Mouse (Mus musculus) midbrain, embryonic 15.5 days (tissue): ENCODE results near the gene Micu1. TPM values are rescaled to one million over a fixed set of nuclear protein-coding genes. Genes with fewer than 3 reads are reported as not detected.

Experiments used
- ATAC-seq: fragments of 200-750 bp; cut with Nextera tagmentation; replicated peaks from 2 replicates; pipeline ENCODE4 v1.8.0; 2017; ENCODE audit warnings: moderate TSS enrichment
- H3K27ac ChIP-seq: fragments of 300-500 bp; sonication (generic); 2 replicates; pipeline ENCODE4 v1.5.1; 2015; ENCODE audit warnings: mild to moderate bottlenecking, inconsistent platforms
- H3K27me3 ChIP-seq: fragments of 300-500 bp; sonication (generic); replicated peaks from 2 replicates; pipeline ENCODE4 v1.6.1; 2015; ENCODE audit warnings: inconsistent platforms
- H3K36me3 ChIP-seq: fragments of 300-500 bp; sonication (generic); replicated peaks from 2 replicates; pipeline ENCODE4 v1.6.1; 2015; ENCODE audit warnings: inconsistent platforms
- H3K4me1 ChIP-seq: fragments of 300-500 bp; sonication (generic); 2 replicates; pipeline ENCODE4 v1.6.1; 2015; ENCODE audit warnings: inconsistent platforms
- H3K4me2 ChIP-seq: fragments of 300-500 bp; sonication (generic); 2 replicates; pipeline ENCODE4 v1.6.1; 2015; ENCODE audit warnings: inconsistent platforms, mild to moderate bottlenecking, moderate library complexity
- H3K4me3 ChIP-seq: fragments of 300-500 bp; sonication (generic); 2 replicates; pipeline ENCODE4 v1.5.1; 2015; ENCODE audit warnings: mild to moderate bottlenecking, inconsistent platforms
- H3K9ac ChIP-seq: fragments of 300-500 bp; sonication (generic); 2 replicates; pipeline ENCODE4 v1.6.1; 2015; ENCODE audit warnings: mild to moderate bottlenecking, inconsistent platforms
- H3K9me3 ChIP-seq: fragments of 300-500 bp; sonication (generic); 2 replicates; pipeline ENCODE4 v1.6.1; 2016; ENCODE audit warnings: inconsistent platforms
- WGBS: fragments of 180-500 bp; shearing (Covaris S2); methylation state at CpG from one replicate; pipeline ENCODE4 v1.1.7; 2015; ENCODE audit warnings: mixed read lengths; 5-methylcytosine and 5-hydroxymethylcytosine counted together
- polyA plus RNA-seq: library from polyadenylated mRNA; unstranded; fragments of >200 nt; fragmentation: Nextera tagmentation; extraction: Ambion mirVana; gene quantifications from 2 replicates; pipeline ENCODE4 v1.2.1, GENCODE M21; 2015

Gene Micu1
- polyA plus RNA-seq, 1 experiment from 2014 or later = 76.3 TPM

GRCm38 (mm10) chr10:59784731-59785685, 82.7 kb downstream of the Micu1 start:
- H3K4me1 ChIP-seq = peaks cover 9% of the 10 kb centered on the region; the same call in 1 of the 2 replicates
- no peak for ATAC-seq
- H3K4me2 ChIP-seq = no peak overlapping the region
- no peaks in the 10 kb centered on the region for H3K27me3 ChIP-seq
- no peak overlapping the region for H3K9ac ChIP-seq
- 80% methylated on average over 18 of the region's 18 CpGs for WGBS
- no peak overlapping the region for H3K4me3 ChIP-seq
- no peaks in the 10 kb centered on the region for H3K9me3 ChIP-seq
- no peaks in the 10 kb centered on the region for H3K36me3 ChIP-seq
- no peak overlapping the region for H3K27ac ChIP-seq

GRCm38 (mm10) chr10:59786289-59786688, 84.0 kb downstream of the Micu1 start:
- Histone ChIP-seq H3K9ac (no peak overlapping the region), H3K9me3 (no peaks in the 10 kb centered on the region), H3K36me3 (0 out of 2 replicates have a peak, but pooled peaks cover 2% of the 10 kb centered on the region), H3K4me1 (0 out of 2 replicates have a peak, but pooled peaks cover 4% of the 10 kb centered on the region), H3K27ac (no peak overlapping the region), H3K4me2 (no peak overlapping the region), H3K4me3 (no peak overlapping the region), H3K27me3 (no peaks in the 10 kb centered on the region)
- no peak for ATAC-seq
- 34% methylated on average over 5 of the region's 5 CpGs for WGBS

- Histone ChIP-seq H3K4me1 (0 out of 2 replicates have a peak, but pooled peaks cover 4% of the 10 kb centered on the region), H3K27ac (no peak overlapping the region), H3K27me3 (no peaks in the 10 kb centered on the region), H3K9me3 (no peaks in the 10 kb centered on the region), H3K36me3 (0 out of 2 replicates have a peak, but pooled peaks cover 2% of the 10 kb centered on the region), H3K4me3 (no peak overlapping the region), H3K9ac (no peak overlapping the region), H3K4me2 (no peak overlapping the region)
- WGBS = 79% methylated on average over 11 of the region's 11 CpGs
- ATAC-seq = no peak
These were observed 85.0 kb downstream of the Micu1 start for GRCm38 (mm10) chr10:59787140-59787800.

- Histone ChIP-seq H3K4me1 (0 out of 2 replicates have a peak, but pooled peaks cover 4% of the 10 kb centered on the region), H3K27me3 (no peaks in the 10 kb centered on the region), H3K27ac (no peak overlapping the region), H3K9me3 (no peaks in the 10 kb centered on the region), H3K4me2 (no peak overlapping the region), H3K4me3 (no peak overlapping the region), H3K9ac (no peak overlapping the region), H3K36me3 (0 out of 2 replicates have a peak, but pooled peaks cover 2% of the 10 kb centered on the region)
- 79% methylated on average over 8 of the region's 8 CpGs for WGBS
- no peak for ATAC-seq
These were observed 85.6 kb downstream of the Micu1 start for GRCm38 (mm10) chr10:59787870-59788269.

GRCm38 (mm10) chr10:59790291-59790929, 88.1 kb downstream of the Micu1 start:
- no peak for ATAC-seq
- Histone ChIP-seq H3K27me3 (no peaks in the 10 kb centered on the region), H3K27ac (no peak overlapping the region), H3K36me3 (0 out of 2 replicates have a peak, but pooled peaks cover 2% of the 10 kb centered on the region), H3K4me3 (no peak overlapping the region), H3K4me1 (0 out of 2 replicates have a peak, but pooled peaks cover 4% of the 10 kb centered on the region), H3K4me2 (no peak overlapping the region), H3K9me3 (no peaks in the 10 kb centered on the region), H3K9ac (no peak overlapping the region)
- 79% methylated on average over 11 of the region's 11 CpGs for WGBS

GRCm38 (mm10) chr10:59791896-59792295, 89.6 kb downstream of the Micu1 start:
- Histone ChIP-seq H3K9ac (no peak overlapping the region), H3K4me1 (no peaks in the 10 kb centered on the region), H3K9me3 (no peaks in the 10 kb centered on the region), H3K4me3 (no peak overlapping the region), H3K27ac (no peak overlapping the region), H3K36me3 (0 out of 2 replicates have a peak, but pooled peaks cover 2% of the 10 kb centered on the region), H3K4me2 (no peak overlapping the region), H3K27me3 (no peaks in the 10 kb centered on the region)
- WGBS = 80% methylated on average over 5 of the region's 5 CpGs
- ATAC-seq = no peak

GRCm38 (mm10) chr10:59792575-59793176, 90.4 kb downstream of the Micu1 start:
- H3K27me3 ChIP-seq = no peaks in the 10 kb centered on the region
- no peak overlapping the region for H3K27ac ChIP-seq
- no peak for ATAC-seq

GRCm38 (mm10) chr10:59793454-59793853, 91.2 kb downstream of the Micu1 start:
- no peaks in the 10 kb centered on the region for H3K9me3 ChIP-seq
- no peak for ATAC-seq
- WGBS = 69% methylated on average over 3 of the region's 3 CpGs
- no peak overlapping the region for H3K27ac ChIP-seq
- H3K4me3 ChIP-seq = no peak overlapping the region
- no peaks in the 10 kb centered on the region for H3K27me3 ChIP-seq
- no peaks in the 10 kb centered on the region for H3K4me1 ChIP-seq
- H3K4me2 ChIP-seq = no peak overlapping the region
- 0 out of 2 replicates have a peak, but pooled peaks cover 2% of the 10 kb centered on the region for H3K36me3 ChIP-seq
- no peak overlapping the region for H3K9ac ChIP-seq

More at GRCm38 (mm10) chr10:59792575-59793176, 90.4 kb downstream of the Micu1 start:
- no peak overlapping the region for H3K9ac ChIP-seq
- H3K4me2 ChIP-seq = no peak overlapping the region
- 0 out of 2 replicates have a peak, but pooled peaks cover 2% of the 10 kb centered on the region for H3K36me3 ChIP-seq
- no peaks in the 10 kb centered on the region for H3K4me1 ChIP-seq
- no peak overlapping the region for H3K4me3 ChIP-seq
- no peaks in the 10 kb centered on the region for H3K9me3 ChIP-seq
- 79% methylated on average over 9 of the region's 9 CpGs for WGBS

GRCm38 (mm10) chr10:59795085-59795484, 92.8 kb downstream of the Micu1 start:
- no peak for ATAC-seq
- H3K4me3 ChIP-seq = no peak overlapping the region
- 91% methylated on average over 7 of the region's 7 CpGs for WGBS

GRCm38 (mm10) chr10:59795902-59796301, 93.6 kb downstream of the Micu1 start:
- H3K27me3 ChIP-seq = no peaks in the 10 kb centered on the region
- H3K36me3 ChIP-seq = no peaks in the 10 kb centered on the region
- ATAC-seq = no peak
- H3K9me3 ChIP-seq = no peaks in the 10 kb centered on the region
- peaks cover 9% of the 10 kb centered on the region for H3K4me1 ChIP-seq
- H3K27ac ChIP-seq = no peak overlapping the region
- no peak overlapping the region for H3K4me2 ChIP-seq
- H3K4me3 ChIP-seq = no peak overlapping the region
- WGBS = 51% methylated on average over 4 of the region's 4 CpGs
- no peak overlapping the region for H3K9ac ChIP-seq

More at GRCm38 (mm10) chr10:59795085-59795484, 92.8 kb downstream of the Micu1 start:
- Histone ChIP-seq H3K27me3 (no peaks in the 10 kb centered on the region), H3K4me1 (peaks cover 9% of the 10 kb centered on the region), H3K36me3 (0 out of 2 replicates have a peak, but pooled peaks cover 2% of the 10 kb centered on the region), H3K9me3 (no peaks in the 10 kb centered on the region), H3K27ac (no peak overlapping the region), H3K4me2 (no peak overlapping the region), H3K9ac (no peak overlapping the region)

- H3K36me3 ChIP-seq = no peaks in the 10 kb centered on the region
- H3K27ac ChIP-seq = no peak overlapping the region
- no peak for ATAC-seq
- H3K4me1 ChIP-seq = peaks cover 9% of the 10 kb centered on the region
- H3K4me3 ChIP-seq = no peak overlapping the region
- WGBS = 48% methylated on average over 3 of the region's 3 CpGs
- H3K9ac ChIP-seq = no peak overlapping the region
- no peaks in the 10 kb centered on the region for H3K27me3 ChIP-seq
- H3K4me2 ChIP-seq = no peak overlapping the region
- no peaks in the 10 kb centered on the region for H3K9me3 ChIP-seq
These were observed 96.1 kb downstream of the Micu1 start for GRCm38 (mm10) chr10:59798371-59798770.
